Mouse (Mus musculus) stomach, embryonic 15.5 days (tissue): ENCODE data around the gene Phactr2. TPM values are rescaled to one million over a fixed set of nuclear protein-coding genes. Genes with fewer than 3 reads are reported as not detected.

Experiments used
- ATAC-seq: fragments of 200-750 bp; cut with Nextera tagmentation; 2 replicates; pipeline ENCODE4 v1.8.0; 2017; ENCODE audit warnings: low read depth, moderate number of reproducible peaks, moderate TSS enrichment; ENCODE audit not compliant: insufficient read depth, low FRiP score
- H3K27ac ChIP-seq: fragments of 300-500 bp; sonication (generic); 2 replicates; pipeline ENCODE4 v1.5.1; 2015; ENCODE audit warnings: mild to moderate bottlenecking, inconsistent platforms
- H3K27me3 ChIP-seq: fragments of 300-500 bp; sonication (generic); replicated peaks from 2 replicates; pipeline ENCODE4 v1.6.1; 2015; ENCODE audit warnings: inconsistent platforms
- H3K36me3 ChIP-seq: fragments of 300-500 bp; sonication (generic); 2 replicates; pipeline ENCODE4 v1.6.1; 2015; ENCODE audit warnings: inconsistent platforms
- H3K4me1 ChIP-seq: fragments of 300-500 bp; sonication (generic); 2 replicates; pipeline ENCODE4 v1.6.1; 2015; ENCODE audit warnings: inconsistent platforms
- H3K4me2 ChIP-seq: fragments of 300-500 bp; sonication (generic); 2 replicates; pipeline ENCODE4 v1.6.1; 2015; ENCODE audit warnings: mild to moderate bottlenecking, inconsistent platforms
- H3K4me3 ChIP-seq: fragments of 300-500 bp; sonication (generic); replicated peaks from 2 replicates; pipeline ENCODE4 v1.5.1; 2015; ENCODE audit warnings: inconsistent platforms
- H3K9ac ChIP-seq: fragments of 300-500 bp; sonication (generic); 2 replicates; pipeline ENCODE4 v1.6.1; 2015; ENCODE audit warnings: inconsistent platforms
- H3K9me3 ChIP-seq: fragments of 300-500 bp; sonication (generic); 2 replicates; pipeline ENCODE4 v1.6.1; 2016; ENCODE audit warnings: inconsistent platforms
- WGBS: fragments of 180-500 bp; shearing (Covaris S2); methylation state at CpG from one replicate; pipeline ENCODE4 v1.1.7; 2015; 5-methylcytosine and 5-hydroxymethylcytosine counted together
- polyA plus RNA-seq: library from polyadenylated mRNA; unstranded; fragments of >200 nt; fragmentation: Nextera tagmentation; extraction: Ambion mirVana; gene quantifications from 2 replicates; pipeline ENCODE4 v1.2.1, GENCODE M21; 2015

Gene Phactr2
- polyA plus RNA-seq, 1 experiment from 2014 or later = 29.4 TPM

- Histone ChIP-seq H3K9ac (peak overlapping the region; percentile 4; the same call in 1 of the 2 replicates), H3K4me3 (peak overlapping the region; percentile 60), H3K27ac (peak overlapping the region; percentile 99), H3K4me1 (peaks cover 15% of the 10 kb centered on the region), H3K27me3 (no peaks in the 10 kb centered on the region), H3K9me3 (no peaks in the 10 kb centered on the region), H3K4me2 (peak overlapping the region; percentile 73), H3K36me3 (no peaks in the 10 kb centered on the region)
- peak; percentile 66 for ATAC-seq
- 8% methylated on average over 12 of the region's 12 CpGs for WGBS
Measured at GRCm38 (mm10) chr10:13323139-13323805, 150.9 kb downstream of the Phactr2 start.

- Histone ChIP-seq H3K27me3 (no peaks in the 10 kb centered on the region), H3K4me2 (no peak overlapping the region), H3K27ac (peak overlapping the region; percentile 78), H3K36me3 (no peaks in the 10 kb centered on the region), H3K4me1 (peaks cover 21% of the 10 kb centered on the region), H3K9ac (no peak overlapping the region), H3K4me3 (no peak overlapping the region), H3K9me3 (no peaks in the 10 kb centered on the region)
- no peak for ATAC-seq
- 72% methylated on average over 5 of the region's 5 CpGs for WGBS
Measured at GRCm38 (mm10) chr10:13314999-13315398, 159.2 kb downstream of the Phactr2 start.

- H3K27ac ChIP-seq = peak overlapping the region; percentile 26; the same call in 1 of the 2 replicates
- no peak overlapping the region for H3K4me3 ChIP-seq
- peaks cover 21% of the 10 kb centered on the region for H3K4me1 ChIP-seq
- H3K36me3 ChIP-seq = no peaks in the 10 kb centered on the region
- no peaks in the 10 kb centered on the region for H3K9me3 ChIP-seq
- 58% methylated on average over 6 of the region's 6 CpGs for WGBS
- ATAC-seq = no peak
- H3K27me3 ChIP-seq = no peaks in the 10 kb centered on the region
- no peak overlapping the region for H3K9ac ChIP-seq
- no peak overlapping the region for H3K4me2 ChIP-seq
Measured at GRCm38 (mm10) chr10:13312576-13312975, 161.6 kb downstream of the Phactr2 start.

- H3K9me3 ChIP-seq = no peaks in the 10 kb centered on the region
- no peak overlapping the region for H3K9ac ChIP-seq
- H3K4me3 ChIP-seq = no peak overlapping the region
- H3K4me2 ChIP-seq = no peak overlapping the region
- no peaks in the 10 kb centered on the region for H3K36me3 ChIP-seq
- peak overlapping the region; percentile 26; the same call in 1 of the 2 replicates for H3K27ac ChIP-seq
- H3K27me3 ChIP-seq = no peaks in the 10 kb centered on the region
- H3K4me1 ChIP-seq = peaks cover 21% of the 10 kb centered on the region
- 67% methylated on average over 6 of the region's 6 CpGs for WGBS
- ATAC-seq = no peak
Measured at GRCm38 (mm10) chr10:13311612-13312011, 162.6 kb downstream of the Phactr2 start.

GRCm38 (mm10) chr10:13310075-13310474 lies 164.1 kb downstream of the Phactr2 start:
- WGBS = 46% methylated on average over 3 of the region's 3 CpGs
- Histone ChIP-seq H3K4me3 (no peak overlapping the region), H3K36me3 (no peaks in the 10 kb centered on the region), H3K27ac (no peak overlapping the region), H3K4me1 (peaks cover 18% of the 10 kb centered on the region), H3K9ac (no peak overlapping the region), H3K27me3 (no peaks in the 10 kb centered on the region), H3K9me3 (no peaks in the 10 kb centered on the region), H3K4me2 (no peak overlapping the region)
- no peak for ATAC-seq

- Histone ChIP-seq H3K9ac (no peak overlapping the region), H3K36me3 (no peaks in the 10 kb centered on the region), H3K4me2 (no peak overlapping the region), H3K4me1 (0 out of 2 replicates have a peak, but pooled peaks cover 5% of the 10 kb centered on the region), H3K9me3 (no peaks in the 10 kb centered on the region), H3K27ac (peak overlapping the region; percentile 11; the same call in 1 of the 2 replicates), H3K4me3 (no peak overlapping the region), H3K27me3 (no peaks in the 10 kb centered on the region)
- 71% methylated on average over 10 of the region's 10 CpGs for WGBS
- ATAC-seq = no peak
Measured at GRCm38 (mm10) chr10:13304641-13305241, 169.5 kb downstream of the Phactr2 start.

GRCm38 (mm10) chr10:13303271-13304265 lies 170.6 kb downstream of the Phactr2 start:
- H3K9me3 ChIP-seq = no peaks in the 10 kb centered on the region
- H3K4me1 ChIP-seq = 0 out of 2 replicates have a peak, but pooled peaks cover 5% of the 10 kb centered on the region
- peak overlapping the region; percentile 42 for H3K27ac ChIP-seq
- no peak overlapping the region for H3K9ac ChIP-seq
- no peaks in the 10 kb centered on the region for H3K36me3 ChIP-seq
- 46% methylated on average over 13 of the region's 13 CpGs for WGBS
- no peak; the same call in 1 of the 2 replicates for ATAC-seq
- H3K4me3 ChIP-seq = no peak overlapping the region
- no peaks in the 10 kb centered on the region for H3K27me3 ChIP-seq
- no peak overlapping the region for H3K4me2 ChIP-seq

GRCm38 (mm10) chr10:13300601-13301000 lies 173.6 kb downstream of the Phactr2 start:
- ATAC-seq = no peak
- H3K4me2 ChIP-seq = no peak overlapping the region
- H3K4me3 ChIP-seq = no peak overlapping the region
- no peak overlapping the region for H3K9ac ChIP-seq
- WGBS = 81% methylated on average over 6 of the region's 6 CpGs
- H3K4me1 ChIP-seq = 0 out of 2 replicates have a peak, but pooled peaks cover 5% of the 10 kb centered on the region
- H3K9me3 ChIP-seq = no peaks in the 10 kb centered on the region
- H3K27me3 ChIP-seq = no peaks in the 10 kb centered on the region
- no peaks in the 10 kb centered on the region for H3K36me3 ChIP-seq
- H3K27ac ChIP-seq = no peak overlapping the region

GRCm38 (mm10) chr10:13300196-13300595 lies 174.0 kb downstream of the Phactr2 start:
- Histone ChIP-seq H3K4me2 (no peak overlapping the region), H3K4me3 (no peak overlapping the region), H3K36me3 (no peaks in the 10 kb centered on the region), H3K27ac (no peak overlapping the region), H3K9me3 (no peaks in the 10 kb centered on the region), H3K9ac (no peak overlapping the region), H3K4me1 (0 out of 2 replicates have a peak, but pooled peaks cover 5% of the 10 kb centered on the region), H3K27me3 (no peaks in the 10 kb centered on the region)
- WGBS = 85% methylated on average over 6 of the region's 6 CpGs
- no peak for ATAC-seq

GRCm38 (mm10) chr10:13294886-13295285 lies 179.3 kb downstream of the Phactr2 start:
- Histone ChIP-seq H3K27me3 (no peaks in the 10 kb centered on the region), H3K4me3 (no peak overlapping the region), H3K9ac (no peak overlapping the region), H3K4me1 (no peaks in the 10 kb centered on the region), H3K4me2 (no peak overlapping the region), H3K9me3 (no peaks in the 10 kb centered on the region), H3K36me3 (peaks cover 3% of the 10 kb centered on the region; the same call in 1 of the 2 replicates), H3K27ac (no peak overlapping the region)
- ATAC-seq = no peak
- 68% methylated on average over 2 of the region's 2 CpGs for WGBS

- Histone ChIP-seq H3K4me1 (no peaks in the 10 kb centered on the region), H3K9ac (no peak overlapping the region), H3K36me3 (peaks cover 3% of the 10 kb centered on the region; the same call in 1 of the 2 replicates), H3K27me3 (no peaks in the 10 kb centered on the region), H3K27ac (no peak overlapping the region), H3K4me3 (no peak overlapping the region), H3K9me3 (no peaks in the 10 kb centered on the region), H3K4me2 (no peak overlapping the region)
- 69% methylated on average over 2 of the region's 2 CpGs for WGBS
- no peak for ATAC-seq
Measured at GRCm38 (mm10) chr10:13292026-13292425, 182.2 kb downstream of the Phactr2 start.
